Mouse (Mus musculus) right cerebral cortex, adult 2 months (tissue): ENCODE measurements around the gene Cntn4.
A peak's percentile ranks its signal among the peaks of the same experiment; 100 is the strongest.

Experiments
- DNase-seq, 2 experiments: peaks; one replicate each; pipeline ENCODE4 v3.0.0; 2021 to 2022; ENCODE audit warnings: low spot score in 2 of 2

Cntn4 gene

DNA sequence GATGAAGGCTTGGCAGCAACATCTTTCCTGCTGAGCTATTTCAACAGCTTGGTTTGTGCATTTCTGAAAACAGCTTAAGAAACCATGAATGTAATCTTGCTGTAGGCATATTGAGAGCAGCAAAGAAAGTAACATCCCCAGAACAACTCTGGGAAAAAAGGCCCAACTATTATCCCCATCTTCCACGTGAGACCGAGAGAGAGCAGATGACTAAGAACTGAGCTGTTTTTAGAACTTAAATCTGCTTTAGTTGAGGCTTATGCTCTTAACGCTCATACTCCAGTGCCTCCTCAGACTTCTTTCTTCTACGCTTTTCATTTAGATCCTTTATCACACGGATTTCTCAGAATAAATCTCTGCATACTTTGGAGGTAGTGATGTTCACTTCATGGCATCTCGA, 784.9 kb downstream of the Cntn4 start:
- no peak for DNase-seq

DNA sequence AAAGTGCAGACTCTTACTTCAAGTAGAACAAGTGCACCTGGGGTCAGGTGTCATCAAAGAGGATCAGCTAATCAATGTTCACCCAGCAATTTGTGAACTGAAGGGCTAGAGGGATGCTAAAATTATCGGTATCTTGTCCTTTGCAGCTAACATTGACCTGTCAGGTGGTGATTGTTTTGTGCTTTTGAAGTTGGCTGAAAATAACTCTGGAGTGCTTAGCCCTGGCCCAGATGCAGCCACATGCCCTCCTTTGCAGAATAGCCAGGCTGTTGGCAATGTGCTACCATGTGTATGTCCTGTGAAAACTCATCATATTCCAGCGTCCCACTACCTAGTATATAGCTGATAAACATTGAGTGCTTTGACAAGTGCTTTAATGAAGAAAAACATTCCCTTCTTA, 786.4 kb downstream of the Cntn4 start:
- no peak for DNase-seq

DNA sequence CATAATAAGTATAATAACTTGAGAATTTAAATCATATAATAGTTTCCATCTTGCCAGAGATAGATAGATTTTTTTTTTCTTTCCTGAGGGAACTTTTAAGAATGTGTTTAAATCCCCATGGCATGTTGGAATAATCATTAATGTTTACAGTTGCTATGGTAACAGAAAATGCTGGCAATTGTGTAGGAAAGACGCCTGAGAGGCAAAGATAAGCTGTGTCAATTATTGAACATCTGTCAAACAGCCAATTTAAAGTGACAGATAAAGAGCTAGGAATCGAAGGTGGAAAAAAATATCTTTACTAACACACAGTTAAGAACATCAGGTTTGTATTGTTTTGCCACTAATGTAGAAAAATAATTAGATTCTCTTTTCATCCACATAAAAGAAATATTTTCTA, 788.3 kb downstream of the Cntn4 start:
- no peak for DNase-seq

DNA sequence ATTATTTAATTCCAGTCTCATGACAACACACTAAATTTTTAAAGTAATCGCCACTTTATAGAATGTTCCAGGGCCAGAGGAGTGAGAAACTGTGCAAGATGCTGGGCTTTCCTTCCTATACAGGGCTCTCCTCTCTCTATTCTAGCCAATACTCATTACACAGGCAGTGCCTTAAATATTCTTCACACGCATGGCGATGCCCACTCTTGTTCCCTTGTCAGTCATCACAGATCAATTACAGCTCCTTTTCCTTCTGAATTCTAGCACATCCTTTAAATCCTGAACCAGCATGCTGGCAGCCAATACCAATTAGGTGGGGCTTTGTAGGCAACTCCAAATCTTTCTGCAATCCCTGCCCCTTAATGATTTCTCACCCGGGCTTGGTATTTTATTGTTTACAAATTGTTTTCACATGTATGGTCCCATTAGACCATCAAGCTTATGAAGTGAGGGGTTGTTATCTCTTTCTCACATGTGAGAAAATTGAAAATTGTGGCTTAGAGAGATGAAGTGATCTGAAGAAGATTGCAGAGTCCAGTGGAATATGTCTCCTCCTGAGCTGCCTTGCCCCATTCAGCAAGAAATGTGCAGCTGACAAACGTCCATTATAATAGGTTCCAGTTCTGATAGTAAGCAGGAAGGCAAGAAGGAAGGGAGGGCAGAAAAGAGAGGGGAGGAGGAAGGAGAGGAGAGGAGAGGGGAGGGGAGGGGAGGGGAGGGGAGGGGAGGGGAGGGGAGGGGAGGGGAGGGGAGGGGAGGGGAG, 789.0 kb downstream of the Cntn4 start:
- DNase-seq = no peak

DNA sequence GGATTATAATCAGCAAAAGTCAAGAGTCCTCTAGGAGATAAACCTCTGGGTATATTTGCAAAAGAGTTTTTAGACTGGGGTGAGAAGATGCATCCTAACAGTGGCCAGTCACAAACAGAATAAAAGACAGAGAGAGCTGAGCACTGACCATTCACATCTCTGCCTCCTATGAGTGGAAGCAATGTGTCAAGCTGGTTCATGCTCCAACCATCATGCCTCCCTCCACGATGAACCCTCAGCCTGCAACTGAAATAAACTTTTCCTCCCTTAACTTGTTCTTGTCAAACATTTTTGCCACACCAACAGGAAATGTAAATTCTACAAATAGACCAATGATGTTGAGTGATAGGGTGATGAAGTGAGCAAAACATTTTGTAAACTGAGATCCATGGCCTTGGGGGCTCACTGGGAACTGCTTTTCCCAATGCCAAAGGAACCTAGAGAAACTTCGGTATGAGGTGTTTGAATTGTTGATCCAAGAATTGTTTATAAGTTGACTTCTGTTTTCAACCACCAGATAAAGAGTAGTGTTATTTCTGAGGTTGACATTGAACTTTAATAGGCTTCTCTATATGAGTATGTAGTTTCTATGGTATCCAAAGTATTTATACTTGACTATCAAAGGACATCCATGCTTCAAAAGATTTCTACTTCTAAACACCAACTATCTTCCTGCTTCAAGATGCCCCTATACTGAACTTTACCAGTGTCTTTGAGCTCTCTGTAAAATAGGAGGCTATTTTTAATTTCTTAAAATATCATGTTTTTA, 794.6 kb downstream of the Cntn4 start:
- DNase-seq = no peak

DNA sequence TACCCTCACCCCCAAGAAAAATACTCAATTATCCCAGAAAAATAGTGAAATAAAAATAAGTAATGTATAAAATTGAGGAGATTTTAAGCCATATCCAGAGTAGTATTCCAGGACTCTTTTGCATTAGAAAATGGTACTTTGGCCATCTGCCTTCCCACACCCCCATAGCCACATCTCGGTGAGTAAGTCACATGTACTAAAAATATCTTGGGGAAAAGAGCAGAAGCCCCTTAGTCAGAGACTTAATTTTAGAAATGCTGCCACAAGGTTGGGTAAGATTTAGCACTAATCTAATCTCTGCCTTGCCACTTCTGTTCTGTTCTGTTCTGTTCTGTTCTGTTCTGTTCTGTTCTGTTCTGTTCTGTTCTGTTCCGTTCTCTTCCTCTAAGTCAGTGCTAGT, 796.4 kb downstream of the Cntn4 start:
- peak; percentile 48 to 49 for DNase-seq

DNA sequence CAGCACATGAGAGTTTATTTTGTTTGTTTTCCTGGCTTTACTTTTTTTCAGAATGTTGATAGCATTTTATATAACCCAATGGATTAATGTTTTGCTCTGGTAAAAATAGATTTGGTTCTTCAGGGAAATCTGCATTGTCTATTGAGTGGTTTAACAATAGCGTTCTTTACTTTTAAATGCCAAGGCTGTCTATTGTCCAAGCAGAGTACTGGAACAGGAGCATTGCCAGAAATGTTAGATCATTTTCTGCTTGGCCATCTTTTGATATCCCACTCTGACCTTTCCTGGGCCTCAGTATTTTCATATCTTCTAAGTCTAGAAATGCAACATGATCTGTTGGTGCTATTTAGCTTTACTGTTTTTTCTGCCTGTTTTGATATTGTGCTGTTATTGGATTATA, 804.1 kb downstream of the Cntn4 start:
- DNase-seq = no peak

DNA sequence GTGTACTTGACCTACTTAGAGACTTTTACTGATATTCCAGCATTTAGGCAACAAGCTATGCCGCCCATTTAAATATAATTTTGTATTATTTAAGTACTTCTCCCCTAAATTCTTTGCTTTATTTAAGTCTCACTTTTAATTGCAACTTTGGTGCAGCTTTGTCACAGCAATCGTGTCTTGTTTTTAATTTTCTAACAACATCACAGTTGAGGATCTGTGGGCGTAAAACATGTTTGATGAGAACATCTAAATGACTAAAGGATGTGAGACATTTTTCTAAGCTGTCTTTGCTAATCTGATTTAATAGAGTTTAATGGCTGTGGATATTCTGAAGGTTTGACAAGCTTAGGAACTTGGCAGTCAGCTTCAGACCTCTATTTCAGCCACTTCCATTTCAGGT, 818.8 kb downstream of the Cntn4 start:
- no peak for DNase-seq

DNA sequence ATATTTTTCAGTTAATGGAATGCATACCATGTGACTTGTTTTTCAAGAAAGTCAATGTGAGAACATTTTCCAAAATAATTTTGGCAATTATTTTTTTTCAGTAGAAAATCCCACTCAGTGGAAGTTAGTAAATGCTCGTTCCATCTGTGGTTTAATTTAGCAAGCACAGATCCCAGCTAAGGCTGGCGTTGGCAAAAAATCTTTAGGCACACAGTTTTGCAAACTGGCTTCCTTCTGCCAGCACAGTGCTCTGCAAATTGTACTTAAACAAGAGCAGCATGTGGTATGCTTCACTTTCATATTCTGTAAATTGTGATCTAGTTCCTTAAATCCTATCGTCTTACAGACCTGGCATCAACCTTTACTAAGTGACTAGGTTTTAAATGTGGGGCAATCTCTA, 821.7 kb downstream of the Cntn4 start:
- DNase-seq = peak; percentile 50 to 64

DNA sequence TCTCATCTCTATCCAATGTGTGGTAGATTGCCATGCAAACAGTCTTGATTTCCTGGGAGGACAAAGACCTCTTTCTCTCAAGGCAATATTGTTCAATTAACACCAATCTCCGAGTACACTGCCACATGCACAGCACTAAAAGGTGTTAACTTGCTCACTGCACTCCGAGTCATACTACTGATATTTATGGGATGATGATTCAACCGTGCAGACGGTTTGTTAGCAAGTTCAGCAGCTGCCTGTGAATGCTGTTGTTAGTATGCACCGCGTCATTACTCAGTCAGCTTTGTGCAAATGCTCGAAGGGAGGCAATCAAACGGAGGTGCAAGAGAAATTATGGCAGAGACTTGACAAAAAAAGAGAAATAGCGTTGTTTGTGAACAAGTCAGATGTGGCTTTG, 826.5 kb downstream of the Cntn4 start:
- peak; percentile 64 to 70 for DNase-seq

DNA sequence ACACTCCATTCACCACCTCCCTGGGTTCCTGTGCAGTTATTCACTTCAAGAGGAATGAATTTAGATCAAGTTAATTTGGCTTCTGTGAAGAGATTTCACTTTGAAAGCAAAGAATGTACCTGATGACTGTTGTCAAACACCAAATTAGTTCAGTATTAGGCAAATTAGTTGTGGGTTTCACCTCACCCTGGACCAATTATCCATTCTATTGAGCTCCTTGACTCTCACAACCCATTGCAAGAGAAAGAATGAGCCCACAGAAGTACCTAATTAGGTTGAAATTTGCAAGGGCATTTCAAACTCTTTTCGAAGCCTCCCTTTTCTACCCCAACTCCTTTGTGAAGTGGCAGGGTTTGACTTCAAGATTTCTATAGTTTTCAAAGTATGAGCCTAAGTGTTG, 842.9 kb downstream of the Cntn4 start:
- DNase-seq = no peak

DNA sequence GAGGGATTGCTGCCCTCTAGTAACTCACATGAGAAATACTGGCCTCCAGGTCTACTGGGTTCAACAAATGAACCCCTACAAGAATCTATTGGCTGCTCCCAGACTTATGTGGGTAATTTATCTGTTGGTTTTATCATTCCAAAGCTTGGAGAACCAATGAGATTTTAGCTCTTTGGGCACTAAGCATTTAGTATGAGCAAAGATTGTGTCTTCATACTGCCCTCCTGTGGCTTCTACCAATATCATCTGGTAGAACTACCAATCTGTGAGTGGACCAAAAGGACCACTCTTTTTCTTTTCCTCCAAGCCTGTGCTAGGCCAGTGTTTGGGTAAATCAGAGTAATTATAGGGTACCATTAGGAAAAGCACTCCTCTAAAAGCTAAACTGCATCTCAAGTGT, 866.0 kb downstream of the Cntn4 start:
- DNase-seq = no peak

DNA sequence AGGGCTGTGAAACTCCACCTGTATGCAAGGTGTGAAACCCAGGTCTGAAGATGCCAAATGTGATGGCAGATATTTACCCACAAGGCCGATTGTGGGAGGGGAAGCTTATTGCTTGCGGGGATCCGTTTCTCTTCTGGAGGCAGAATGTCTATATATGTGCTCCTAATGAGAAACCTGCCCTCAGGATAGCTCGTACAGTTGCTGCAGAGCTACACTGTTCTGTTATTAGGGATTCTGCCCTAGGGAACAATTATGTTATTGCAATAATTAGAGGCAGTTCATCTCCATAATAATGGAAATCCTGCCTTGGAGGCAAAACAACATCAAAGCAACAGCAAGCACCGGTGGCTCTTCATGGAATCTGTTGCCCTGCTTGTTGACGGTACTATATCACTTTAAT, 884.2 kb downstream of the Cntn4 start:
- no peak for DNase-seq

DNA sequence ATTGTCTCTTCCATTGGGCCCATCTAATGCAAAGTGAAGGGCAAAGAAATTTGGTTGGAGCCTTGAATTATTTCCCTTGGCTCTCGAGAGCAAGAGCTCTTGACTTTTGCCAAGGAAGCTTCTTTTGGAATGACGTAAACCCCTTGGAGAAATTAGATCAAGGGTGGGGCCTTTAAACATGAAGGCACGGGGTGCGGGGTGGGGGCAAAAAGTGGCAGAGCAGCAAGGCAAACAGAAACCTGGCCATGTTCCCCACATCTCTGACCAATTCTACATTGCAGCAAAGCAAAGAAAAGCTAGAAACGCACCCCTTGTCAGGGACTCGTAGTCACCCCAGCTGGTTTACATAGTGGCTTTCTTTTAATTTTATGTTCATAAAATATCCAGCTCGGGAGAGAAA, 887.9 kb downstream of the Cntn4 start:
- DNase-seq = no peak

DNA sequence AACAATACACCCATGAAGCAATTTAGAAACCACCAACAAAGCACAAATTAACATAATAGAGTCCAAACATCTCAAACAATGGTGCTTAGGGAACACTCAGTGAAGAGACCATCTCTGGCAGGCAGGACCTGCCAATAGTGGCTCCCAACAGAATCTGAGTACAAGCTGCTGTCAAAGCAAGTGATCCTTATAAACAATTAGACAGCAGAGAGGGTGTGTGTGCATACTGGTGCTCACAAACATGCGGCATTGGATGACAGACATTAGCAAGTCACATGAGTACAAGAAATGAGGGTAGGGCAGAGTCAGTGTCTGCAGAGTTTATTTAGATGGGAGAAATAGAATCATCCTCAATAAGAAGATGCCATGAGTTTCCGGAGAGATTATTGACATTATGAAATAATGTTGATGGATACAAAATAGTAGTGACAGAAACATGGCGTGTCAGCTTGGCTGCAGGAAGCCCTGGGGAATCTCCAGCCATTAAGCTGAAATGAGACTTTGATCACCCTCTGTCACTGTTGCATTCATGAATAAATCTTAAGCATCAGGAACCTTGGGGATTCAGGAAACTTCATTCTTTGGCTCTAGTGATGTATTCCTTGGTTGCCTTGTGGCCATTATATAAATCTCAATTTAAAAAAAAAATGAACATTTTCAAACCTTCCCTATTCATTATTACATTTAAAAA, 888.5 kb downstream of the Cntn4 start:
- DNase-seq = no peak

DNA sequence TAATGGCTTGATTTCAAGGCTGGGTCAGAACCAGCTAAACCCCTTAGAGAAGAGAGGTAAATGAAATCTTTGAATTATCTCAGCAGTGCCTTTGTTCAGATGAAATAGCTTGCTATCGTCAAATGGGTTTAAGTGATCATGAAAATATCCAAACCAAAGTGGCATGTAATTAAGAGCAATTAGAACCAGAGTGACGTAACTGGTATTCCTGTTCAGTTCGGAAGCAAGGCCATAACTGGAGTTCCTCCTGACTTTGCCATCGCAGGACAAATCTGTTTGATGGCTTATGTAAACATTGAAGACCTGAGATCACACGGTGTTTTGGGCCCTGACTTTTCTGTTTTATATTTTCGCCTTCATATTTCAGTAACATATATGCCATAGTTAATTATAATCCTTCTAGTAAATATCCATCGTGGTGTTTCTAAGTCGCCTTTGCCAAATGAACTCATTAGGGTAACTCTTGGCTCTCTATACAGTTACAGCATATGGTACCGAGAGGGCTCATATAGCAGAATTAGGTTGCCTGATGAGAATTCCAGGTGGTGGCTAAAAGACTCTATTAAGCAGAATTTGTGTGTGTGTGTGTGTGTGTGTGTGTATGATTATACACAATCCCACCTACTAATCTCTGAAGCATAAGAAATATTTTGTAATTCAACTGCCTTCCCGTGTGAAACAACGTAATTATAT, 889.6 kb downstream of the Cntn4 start:
- DNase-seq = no peak

DNA sequence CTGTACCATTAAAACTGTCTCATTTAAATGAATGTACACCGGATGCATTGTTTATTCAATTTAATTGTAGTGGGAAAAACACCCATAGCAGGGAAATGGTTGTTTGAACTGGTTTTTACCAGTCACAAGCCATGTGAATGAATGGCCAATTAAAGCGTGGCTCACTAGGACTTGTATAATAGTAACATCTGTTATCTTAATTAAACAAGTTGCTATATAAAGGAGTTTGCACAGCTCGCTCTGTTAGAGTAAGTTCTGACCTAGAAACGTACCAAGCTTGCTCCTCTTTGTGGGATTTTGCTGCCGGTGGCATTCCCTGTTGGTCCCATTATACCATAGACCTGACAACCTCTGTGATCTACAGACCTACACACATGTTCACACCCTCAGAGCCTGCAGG, 902.7 kb downstream of the Cntn4 start:
- DNase-seq = no peak

DNA sequence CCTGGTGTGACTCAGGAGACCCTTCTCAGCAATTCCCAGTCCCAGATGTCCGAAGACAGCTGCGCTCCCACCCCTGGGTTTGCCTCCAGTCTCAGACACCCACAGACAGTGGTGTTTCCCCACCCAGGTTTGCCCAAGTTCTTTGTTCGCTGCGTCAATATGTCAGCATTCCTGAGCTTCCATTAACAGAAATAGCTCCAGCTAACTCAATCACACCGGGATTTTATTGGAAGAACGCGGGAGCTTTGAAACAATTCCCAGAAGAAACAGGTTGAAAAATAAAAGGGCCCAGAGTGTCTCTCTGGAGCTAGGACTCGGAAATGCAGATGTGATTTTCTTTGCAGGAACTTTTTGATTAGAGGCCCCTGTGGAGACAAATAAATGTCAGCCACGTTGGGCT, 916.3 kb downstream of the Cntn4 start:
- DNase-seq = no peak

DNA sequence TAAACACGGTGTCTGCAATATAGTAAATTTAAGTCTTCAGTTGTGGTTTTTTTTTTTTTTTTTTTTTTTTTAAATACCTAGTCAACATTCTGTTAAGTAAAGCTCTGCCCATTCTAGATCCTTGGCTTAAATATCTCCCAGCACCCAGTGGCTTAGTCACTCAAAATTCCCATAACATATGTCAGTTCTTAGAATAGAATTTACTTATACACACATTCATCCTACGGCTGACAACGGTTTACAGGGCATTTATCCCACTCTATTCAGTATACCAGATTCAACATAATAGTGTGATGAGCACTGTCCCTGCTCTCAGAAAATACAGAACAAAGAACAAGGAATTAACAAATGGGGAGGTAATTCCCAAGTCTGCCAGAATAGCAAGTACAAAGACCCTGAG, 939.6 kb downstream of the Cntn4 start:
- DNase-seq = peak in 1 of 2 experiments; percentile 15

DNA sequence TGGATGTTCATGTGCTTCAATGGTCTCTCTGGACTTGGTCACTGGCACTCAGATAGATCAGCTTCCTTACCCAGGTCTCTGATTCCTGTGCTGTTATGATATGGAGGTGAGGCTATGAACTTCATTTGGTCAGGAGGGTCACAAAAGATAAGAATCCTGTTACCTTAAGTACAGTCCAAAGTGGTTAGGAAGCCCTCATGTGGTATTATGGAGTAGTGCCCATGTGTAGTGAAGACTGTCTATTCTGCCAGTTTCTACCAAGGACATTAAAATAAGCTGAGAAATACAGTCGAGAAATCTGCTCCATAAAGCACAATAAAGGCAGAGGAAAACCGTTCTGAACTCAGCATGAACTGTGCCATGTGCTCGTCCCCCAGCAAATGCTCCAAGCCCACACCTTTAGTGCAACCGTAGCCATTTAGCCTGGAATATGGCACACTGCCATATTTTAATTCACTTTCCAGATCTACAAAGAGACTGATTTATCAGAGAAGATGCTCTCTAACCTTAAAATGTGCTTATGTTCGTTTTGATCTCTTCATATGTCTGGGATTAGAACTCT, 943.8 kb downstream of the Cntn4 start:
- no peak for DNase-seq

DNA sequence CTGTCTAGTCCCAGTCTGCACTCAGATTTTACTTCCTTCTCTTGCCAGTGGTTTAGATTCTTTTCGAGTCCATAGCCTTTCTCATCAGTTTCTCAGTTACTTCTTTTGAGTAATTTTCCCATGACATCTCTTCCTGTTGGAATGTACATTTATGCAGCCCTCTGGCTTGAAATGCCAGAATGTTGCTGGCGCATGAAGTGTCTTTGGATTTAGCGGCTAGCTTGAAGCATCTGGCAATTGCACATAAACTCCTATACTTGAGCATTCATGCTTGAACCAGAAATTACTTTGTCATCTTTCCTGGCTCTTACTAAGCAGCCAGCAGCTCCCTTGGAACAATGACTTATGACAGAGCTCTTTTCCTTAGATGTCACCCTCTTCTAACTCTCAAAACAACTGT, 965.6 kb downstream of the Cntn4 start:
- DNase-seq = no peak
